Mouse (Mus musculus) lung, adult 2 months (tissue): ENCODE data around the gene Chd6.

Source experiments
- CTCF ChIP-seq: fragments of 200-500 bp; IDR thresholded peaks from 2 replicates; pipeline ENCODE4 v1.5.1; 2011; ENCODE audit warnings: mild to moderate bottlenecking, low read length, control low read depth; ENCODE audit not compliant: insufficient read depth
- POLR2A ChIP-seq: fragments of 200-500 bp; IDR thresholded peaks from 2 replicates; pipeline ENCODE4 v1.6.1; 2011; ENCODE audit warnings: low read depth, mild to moderate bottlenecking, control low read depth, low read length, borderline replicate concordance; ENCODE audit errors: extremely low read depth

DNA sequence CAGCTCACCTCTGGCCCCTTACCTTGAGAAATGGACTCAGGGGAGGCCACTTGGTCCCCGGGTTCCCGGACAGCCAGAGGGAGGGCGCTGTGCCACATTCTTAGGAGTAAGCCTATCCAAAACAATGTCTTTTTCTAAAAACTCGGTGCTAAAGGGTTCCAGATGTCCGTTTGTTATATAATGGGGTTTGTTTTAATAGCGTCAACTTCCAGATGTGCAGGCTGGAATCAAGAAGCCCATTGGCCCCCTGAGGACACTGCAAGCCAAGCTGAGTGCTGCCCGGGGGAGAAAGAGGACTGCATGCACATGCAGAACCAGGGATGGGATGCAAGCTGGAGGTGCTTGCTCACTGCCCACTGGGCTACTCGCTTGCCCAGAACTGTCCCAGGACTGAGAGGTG lies 176.6 kb downstream of the Chd6 start:
- no peak for TF ChIP-seq CTCF
- TF ChIP-seq POLR2A = no peak
